Mouse (Mus musculus): ENCODE results near the gene Tmcc3. TPM values are rescaled to one million over a fixed set of nuclear protein-coding genes. Genes with fewer than 3 reads are reported as not detected.

Tmcc3 gene
- total RNA-seq, 4 experiments from 2014 or later: 49.1 to 63.0 (median 53.8) TPM

DNA sequence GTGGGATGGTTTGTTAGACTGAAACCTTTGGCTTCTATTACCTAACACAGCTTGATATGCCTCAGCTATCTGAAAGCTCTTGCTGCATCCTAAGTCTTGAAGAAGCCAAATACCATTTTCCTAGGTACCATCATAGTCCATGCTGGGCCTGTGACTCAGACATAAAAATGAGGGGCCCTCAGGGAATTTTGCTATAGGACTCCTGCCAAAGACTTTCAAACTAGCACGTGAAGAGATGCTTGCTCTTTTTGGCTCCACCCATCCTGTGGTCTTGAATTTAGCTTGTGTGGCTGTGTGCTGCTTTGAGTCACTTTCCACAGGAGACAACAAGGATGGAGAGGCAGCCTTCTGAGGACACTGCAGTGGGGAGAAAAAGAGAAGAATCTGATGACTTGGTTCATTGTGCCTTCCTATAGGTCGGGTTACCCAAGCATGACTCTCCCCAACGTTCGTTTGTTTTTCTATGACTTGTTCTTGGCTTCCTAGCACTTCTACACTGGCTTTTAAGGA lies 319.1 kb downstream of the Tmcc3 start:
- no peak for DNase-seq (ENCODE audit: low spot score in 2 of 2)

DNA sequence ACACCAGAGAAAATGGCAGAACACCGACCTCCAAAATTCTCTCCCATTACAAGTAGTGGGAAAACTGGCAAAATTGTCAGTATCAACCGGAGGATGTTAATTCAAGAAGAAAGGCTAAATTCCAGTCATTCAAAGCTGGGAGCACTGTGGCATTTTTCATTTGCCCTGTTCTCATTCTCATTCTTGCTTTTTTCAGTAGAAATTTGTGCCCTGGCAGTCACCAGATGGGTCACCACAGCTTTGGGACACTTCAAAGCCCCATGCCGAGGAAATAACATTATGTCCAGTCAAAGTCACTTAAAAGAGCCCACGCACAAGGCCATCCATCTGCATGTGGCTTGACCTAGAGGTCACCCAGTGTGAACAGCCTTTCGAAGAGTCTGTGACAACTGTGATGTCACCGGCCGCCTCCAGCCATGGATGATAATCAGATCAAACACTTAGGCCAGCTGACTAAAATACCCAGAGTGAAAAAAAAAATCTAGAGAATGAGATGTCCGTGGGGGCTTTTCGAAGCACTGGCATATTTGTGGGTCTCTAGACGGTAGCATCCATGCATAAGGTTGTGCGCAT lies 319.9 kb downstream of the Tmcc3 start:
- DNase-seq (ENCODE audit: low spot score in 2 of 2): no peak

- no peak for DNase-seq (ENCODE audit: low spot score in 2 of 2)
Measured at GRCm38 (mm10) chr10:94632245-94632644, 320.5 kb downstream of the Tmcc3 start.

- no peak for DNase-seq (ENCODE audit: low spot score in 2 of 2)
Measured at GRCm38 (mm10) chr10:94638599-94638998, 326.9 kb downstream of the Tmcc3 start.

DNA sequence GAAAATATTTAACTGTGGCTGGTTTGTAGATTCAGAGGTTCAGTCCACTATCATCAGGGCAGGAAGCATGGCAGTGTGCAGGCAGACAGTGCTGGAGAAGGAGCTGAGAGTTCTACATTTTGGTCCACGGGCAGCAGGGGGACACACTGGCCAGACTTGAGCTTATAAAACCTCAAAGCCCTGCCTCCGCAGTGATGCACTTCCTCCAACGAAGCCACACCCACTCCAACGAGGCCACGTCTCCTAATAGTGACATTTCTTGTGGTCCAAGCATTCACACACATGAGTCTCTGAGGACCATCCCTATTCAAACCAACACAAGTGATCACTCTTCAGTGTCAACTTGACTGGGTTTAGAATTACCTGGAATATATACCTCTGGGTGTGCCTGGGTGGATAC lies 327.5 kb downstream of the Tmcc3 start:
- DNase-seq (ENCODE audit: low spot score in 2 of 2): no peak

DNA sequence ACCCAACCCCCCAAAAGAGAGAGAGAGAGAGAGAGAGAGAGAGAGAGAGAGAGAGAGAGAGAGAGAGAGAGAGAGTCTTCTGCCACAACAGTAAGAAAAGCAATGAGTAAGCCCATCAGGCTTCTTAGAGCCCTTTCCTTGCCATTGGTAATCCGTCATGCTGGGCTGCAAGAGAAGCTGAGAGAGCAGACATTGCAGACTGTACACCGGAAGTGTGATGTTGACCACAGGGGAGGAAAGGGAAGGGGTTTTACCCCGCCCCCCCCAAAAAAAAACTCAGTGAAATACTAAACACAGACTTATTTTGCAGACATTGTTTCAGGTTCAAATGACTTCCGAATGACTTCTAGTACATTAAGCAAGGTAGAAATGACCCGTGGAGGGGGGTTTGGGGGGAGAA lies 328.3 kb downstream of the Tmcc3 start:
- DNase-seq (ENCODE audit: low spot score in 2 of 2): no peak

Small RNA genes within 50 kb of the gene (microRNA-seq; reads per million reads assigned to microRNA genes)
- 0.96 to 1.3 reads per million in 2 experiments for gene Mir7211

Other genes with a start within 250 kb of the Tmcc3 start
- gene Nr2c1, start 163.9 kb upstream of the Tmcc3 start, total RNA-seq (2022): 10 to 100 TPM in 1 of 4 experiments, 1 to 10 TPM in 3; 8.1 to 11.5 (median 8.6) TPM
- 100 to 1,000 TPM; 241 to 257 (median 243) TPM for gene Ndufa12, start 113.2 kb upstream of the Tmcc3 start, total RNA-seq (2022)
- not detected for gene Gm4792, start 13.2 kb upstream of the Tmcc3 start, total RNA-seq (2022)